Mouse (Mus musculus) induced T-regulatory cell, adult 2 months (primary cell): ENCODE measurements at regions not wholly inside any gene's neighbourhood (a gene's known extent, or its start where the extent isn't known, plus 50 kb on each side); places are given as distances from the start of the nearest gene placed in this dataset.

Experiments used
- DNase-seq: peaks from one replicate; pipeline ENCODE4 v3.0.0-alpha.2; 2012; ENCODE audit warnings: low read depth

DNA sequence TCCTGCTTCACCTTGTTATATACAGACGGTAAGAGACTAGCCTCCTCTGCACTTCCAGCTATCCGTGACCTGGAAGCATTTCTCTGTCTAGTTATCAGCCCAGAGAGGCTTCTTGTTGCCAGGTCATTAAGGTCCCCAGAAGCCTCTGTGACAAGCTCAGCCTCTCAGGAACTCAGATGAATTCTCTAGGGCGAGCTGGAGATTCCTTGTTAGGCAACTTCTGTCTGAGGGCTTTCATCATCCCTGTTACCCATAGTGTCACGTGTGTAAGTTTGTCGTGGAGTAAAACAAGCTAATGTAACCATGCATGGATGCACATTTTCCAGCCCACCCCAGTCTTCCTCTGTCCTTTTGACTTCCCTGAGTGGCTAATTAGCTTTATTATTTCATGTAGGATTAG lies 126.3 kb upstream of the Ednra start:
- DNase-seq: no peak

DNA sequence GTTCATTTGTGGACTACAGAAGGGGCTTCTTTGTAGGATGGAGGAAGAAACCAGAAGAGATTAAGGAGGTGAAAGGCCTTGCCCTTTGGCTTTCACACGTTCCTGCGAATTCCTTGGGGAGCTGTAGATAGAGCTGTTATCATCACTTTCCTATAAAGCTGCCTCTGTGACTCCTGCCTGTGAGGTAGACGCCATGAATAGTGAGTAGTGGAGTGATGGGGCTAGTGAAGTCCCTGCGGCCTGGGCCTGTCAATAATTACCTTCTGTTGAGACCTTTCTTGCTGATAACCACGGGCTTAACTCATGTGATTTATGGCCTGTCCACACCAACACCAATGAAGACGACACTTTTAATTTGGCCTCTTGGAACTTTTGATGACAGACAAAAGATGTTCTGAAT lies 146.0 kb upstream of the Ednra start:
- DNase-seq: no peak

DNA sequence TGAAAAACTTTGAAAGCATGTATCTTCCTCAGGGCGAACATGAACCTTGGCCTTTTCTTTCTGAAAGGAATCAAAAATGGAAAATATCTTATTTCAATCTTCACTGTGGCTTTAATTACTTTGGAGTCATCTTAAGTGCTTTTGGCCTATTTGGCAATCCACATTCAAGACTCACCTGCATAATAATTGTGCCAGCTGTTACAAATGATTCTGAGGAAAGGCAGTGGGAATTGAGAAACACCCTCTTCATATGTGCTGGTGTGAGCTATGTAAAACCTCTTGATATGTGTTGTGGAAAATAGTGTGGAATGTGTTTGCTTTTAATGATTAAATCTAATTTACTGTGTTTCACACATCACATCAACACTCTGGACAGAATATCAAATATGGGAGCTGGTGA lies 148.5 kb upstream of the Ednra start:
- no peak for DNase-seq

DNA sequence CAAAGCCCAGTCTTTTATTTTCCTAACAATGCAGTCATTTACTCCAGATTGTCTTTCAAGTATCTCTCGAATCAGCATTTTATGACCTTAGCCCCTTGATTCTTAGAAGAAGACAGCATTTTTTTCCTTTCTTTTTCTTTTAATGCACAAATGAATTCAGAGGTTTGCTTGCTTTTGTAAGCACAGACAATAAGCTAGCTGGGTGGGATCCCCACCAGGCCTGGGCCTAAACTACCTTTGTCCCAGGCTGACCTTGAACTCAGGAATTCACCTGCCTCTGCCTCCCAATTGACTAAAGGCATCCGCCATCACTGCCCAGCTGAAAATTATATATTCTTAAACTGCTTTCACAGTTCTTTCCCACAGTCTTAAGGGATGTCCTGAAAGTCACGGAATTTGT lies 195.5 kb upstream of the Ednra start:
- DNase-seq: no peak

DNA sequence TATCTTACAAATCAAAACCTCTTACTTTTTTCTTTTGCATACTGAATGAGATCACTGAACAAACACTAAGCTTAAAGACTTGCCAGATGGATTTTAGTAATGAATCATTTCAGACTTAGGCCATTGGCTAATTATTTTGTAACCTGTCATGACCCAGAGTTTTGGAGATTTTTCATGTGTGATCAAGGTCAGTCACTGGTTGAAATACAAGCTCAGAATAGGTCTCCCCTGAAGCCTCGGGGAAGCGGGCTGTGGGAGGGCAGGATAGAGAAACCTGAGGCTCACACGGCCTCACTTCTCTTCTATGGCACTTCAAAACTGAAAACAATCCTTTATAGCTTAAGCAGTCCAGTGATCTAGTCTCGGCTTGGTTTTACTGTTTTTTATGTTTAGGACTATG lies 197.6 kb upstream of the Ednra start:
- DNase-seq: no peak

DNA sequence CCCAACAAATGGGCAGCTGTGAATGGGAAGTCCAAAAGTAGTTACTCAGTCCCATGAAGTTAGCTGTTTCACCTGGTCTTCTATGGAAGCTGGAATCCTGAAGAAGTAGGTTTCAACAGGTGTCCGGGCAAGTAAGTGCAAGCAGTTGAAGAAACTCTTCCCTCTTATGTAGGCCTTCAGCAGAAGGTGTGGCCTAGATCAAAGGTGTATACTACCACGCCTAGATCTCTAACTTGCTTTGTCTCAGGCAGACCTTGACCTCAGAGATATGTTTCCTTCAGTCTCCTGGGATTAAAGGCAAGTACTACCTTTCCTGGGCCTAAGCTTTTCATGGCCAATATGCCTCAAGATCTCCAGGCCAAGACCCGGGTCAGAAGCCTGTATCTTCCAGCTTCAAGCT lies 223.4 kb upstream of the Ednra start:
- no peak for DNase-seq

DNA sequence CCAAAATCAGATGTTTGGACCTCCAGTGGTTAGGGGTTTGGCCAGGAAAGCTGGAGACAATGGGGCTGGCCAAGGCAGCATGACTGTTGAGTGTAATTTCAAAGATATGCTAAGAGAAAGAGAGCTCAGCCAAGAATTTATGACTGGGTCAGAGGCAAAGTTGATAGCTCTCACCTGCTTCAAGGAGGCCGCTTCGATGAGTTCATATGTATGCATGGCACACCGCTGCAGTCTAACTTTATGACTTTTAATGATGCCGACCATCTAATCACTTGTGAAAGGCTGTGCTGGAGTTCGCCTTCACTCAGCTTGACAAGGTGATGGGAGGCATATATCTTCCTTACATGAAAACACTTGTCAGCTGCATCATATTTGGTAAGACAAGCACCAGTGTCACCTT lies 225.4 kb upstream of the Ednra start:
- DNase-seq: no peak

DNA sequence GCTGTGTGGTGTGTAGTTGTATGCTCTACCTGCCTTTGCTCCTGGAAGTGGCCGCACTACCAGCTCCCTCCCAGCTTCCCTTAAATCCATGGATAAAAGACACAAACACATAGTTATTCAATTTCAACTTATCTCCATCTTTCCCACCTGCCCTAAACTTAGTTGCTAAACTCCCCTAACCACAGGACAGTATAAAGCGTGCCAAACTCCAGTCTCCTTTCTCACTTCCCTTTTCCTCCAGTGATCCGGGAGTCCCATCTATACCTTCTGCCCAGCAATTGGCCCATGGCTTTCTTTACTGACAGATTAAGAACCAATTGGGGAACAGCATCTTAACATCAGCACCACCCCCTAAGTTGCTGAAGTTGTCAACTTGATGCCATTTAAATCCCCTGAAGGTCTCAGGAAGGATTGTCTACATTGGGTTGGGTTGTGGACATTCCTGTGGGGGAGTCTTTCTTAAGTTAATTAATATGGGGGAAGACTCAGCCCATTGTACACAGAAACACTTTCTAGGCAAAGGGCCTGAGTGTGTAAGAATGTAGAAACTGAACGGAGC lies 234.6 kb upstream of the Ednra start:
- DNase-seq: no peak

DNA sequence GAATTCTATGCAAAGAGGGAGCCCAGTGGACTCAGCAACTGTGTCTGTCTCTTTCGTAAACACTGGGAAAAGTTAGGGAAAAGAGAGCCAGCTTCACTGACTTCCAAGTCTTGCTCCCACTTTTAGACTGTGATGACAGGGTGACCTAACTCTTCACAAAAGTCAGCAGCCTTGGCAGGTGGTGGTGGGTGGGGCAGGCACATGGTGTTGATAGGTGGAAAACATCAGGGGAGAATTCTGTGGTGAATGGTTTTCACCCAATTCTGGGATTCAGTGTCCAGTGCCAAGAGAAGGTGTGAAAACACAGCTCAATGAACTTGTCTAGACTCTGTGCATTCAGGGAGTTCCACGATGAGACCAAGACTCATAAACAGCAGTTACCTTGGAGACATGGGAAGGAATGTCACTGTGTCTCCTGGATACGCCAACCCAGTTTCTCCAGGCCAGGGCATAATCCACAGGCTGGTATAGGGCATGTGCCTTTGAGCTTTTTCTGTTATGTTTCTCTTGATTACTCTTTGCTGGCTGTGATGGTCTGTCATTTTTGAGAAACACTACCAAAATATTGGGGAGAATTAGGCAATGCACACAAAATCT lies 238.9 kb upstream of the Ednra start:
- no peak for DNase-seq

DNA sequence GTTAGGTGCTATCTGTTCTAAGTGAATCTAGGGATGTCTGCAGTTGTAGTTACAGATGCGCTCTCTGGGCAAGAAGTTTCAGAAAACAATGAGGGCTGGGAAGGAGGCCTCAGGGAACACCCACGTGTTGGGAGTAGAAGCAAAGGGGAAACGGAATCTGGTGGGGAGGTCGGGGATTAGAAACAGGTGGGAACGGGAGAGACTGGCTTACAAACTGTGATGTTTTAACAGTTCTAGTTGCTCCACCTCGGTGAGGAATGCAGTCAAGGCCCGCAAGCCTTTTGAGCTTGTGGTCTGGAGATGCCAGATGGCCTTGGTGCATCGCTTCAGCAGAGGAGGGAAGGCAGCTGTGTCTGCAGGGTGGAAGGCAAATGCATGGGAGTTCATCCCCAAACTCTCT lies 242.7 kb upstream of the Ttc29 start:
- no peak for DNase-seq

DNA sequence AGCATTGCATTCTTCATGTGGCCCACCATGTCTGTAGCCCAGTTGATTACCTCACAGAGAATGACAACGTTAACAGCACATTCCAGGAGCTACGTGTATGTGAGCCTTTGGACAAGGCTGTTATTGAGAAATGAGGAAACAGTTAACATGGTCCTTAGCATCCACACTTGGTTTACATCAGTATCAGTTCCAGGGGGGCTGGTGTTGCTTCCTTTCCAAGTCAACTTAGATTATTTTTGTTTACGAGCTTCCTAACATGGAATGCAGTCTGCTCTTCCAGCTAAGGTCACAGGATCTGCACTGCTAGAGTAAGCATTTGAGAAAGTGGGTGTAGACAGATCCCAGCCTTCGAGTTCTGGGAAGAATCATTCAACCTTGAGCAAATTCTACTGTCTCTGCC lies 239.4 kb upstream of the Ttc29 start:
- no peak for DNase-seq

DNA sequence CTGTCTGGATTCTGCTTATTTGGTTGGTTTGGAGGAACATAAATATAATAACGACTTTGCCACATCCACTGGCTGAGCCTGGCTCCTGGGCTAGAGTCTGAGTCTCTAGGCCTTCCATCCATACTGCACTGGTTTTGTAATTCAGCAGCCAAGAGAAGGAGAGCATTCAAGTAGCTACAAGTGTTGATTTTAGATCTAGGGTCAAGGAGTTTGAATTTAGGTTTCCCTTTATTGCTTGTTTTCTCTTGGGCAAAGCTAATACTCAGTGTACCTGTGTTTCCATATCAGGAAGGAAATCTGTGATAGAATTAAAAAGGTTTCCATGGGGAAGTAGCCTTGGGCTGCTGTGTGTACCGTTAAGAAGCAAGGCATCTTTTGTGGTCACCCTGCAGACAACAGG lies 234.0 kb upstream of the Ttc29 start:
- no peak for DNase-seq

DNA sequence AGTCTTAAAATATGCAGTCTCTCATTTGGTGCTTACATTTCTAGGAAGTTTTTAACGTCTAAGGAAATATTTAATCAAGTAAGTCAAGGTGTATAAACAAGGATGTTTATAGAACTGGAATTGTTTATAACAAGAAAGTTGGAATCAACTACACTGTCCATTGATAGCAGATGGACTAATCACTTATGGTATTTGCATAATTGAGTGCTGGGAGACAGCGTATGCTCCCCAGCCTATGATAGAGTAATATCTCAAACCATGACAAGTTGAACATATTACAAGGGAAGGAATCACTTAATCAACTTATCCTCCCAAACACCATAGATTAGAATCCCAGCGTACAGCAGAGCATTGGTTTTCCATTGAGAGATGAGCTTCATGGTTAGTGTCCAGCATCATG lies 232.4 kb upstream of the Ttc29 start:
- DNase-seq: no peak

DNA sequence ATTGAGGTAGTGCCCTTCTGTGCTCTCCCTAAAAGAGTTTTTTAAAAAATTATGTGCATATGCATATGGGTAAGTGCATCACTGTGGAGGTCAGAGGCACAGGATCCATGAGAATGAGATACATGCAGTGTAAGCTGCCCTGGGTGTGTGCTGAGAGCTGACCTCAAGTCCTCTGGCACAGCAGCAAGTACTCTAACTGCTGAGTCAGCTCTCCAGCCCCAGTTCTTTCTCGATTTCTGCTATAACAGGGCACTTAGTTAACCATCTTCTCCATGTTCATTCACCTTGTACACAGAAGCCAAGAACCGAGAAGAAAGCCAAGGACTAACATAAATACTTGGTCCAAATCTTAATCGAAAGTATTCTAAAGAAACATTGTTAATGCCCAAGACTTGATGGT lies 231.1 kb upstream of the Ttc29 start:
- no peak for DNase-seq

DNA sequence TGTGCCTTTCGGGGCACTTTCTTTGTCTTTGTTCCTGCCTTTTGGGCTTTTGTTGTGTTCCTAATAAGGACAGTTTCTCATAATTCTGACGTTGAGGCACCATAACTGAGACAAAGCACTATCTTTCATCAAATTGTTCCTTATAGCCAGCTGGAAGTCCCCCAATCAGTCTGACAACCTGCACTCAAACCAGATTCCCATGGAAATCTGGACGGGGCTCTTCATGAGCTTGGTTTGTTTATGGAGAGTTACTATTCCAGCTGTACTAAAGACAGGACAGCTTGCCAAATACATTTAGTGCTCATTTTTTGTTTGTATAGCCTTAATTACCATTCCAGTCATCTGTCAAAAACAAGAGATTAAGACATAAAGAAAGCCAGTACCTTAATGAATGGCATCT lies 229.6 kb upstream of the Ttc29 start:
- no peak for DNase-seq

DNA sequence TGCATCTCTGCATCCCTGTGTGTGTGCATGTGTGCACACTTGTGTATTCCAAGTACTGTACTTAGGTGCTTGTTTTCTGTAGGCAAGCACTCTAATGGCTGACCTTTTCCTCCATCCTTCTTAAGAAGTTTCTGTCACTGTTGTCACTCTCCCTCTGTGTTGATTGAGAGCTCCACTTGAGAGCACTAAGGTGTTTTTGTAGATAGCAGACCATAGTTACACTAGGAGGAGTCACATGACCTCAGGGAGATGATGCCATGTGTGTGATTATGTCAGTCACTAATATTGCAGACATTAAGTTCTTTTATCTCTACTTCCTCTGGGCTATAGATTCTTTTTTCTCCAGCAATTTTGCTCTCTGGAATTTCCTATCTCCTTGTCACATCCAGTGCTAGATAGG lies 225.9 kb upstream of the Ttc29 start:
- no peak for DNase-seq

DNA sequence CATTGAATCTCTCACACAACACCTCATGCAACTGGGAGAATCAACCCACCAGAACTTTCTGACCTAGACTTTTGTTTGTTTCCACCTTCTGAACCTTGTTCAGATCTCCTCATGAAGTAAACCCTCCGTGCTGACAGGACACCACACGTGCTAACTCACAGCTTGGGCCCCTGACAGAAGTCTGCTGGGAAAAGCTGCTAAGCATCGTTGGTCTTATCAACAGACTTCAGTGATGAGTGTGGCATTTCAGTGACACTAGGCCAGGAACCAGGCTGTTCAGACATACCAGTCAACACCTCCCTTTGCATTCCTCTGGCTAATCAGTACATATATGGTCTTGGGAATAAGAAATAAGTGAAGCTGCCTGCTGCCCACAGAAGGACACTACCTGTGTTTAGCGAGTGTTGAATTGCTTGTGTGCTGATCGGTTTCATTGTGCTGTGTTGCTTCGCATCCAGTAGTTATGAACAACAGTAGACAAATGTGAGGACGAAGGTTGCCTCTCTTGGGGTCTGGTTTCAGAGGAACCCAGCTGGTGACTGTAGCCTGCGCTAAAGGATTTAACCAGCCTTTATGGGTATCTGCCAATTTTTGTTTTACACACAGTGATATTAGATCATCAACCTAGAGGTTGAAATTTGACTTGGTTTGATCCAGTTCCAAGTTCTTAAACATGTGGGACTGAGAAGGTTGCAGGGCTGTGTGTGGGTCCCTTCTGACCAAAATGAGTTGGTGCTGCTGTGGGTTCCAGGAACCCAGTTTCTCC lies 224.6 kb upstream of the Ttc29 start:
- DNase-seq: no peak

DNA sequence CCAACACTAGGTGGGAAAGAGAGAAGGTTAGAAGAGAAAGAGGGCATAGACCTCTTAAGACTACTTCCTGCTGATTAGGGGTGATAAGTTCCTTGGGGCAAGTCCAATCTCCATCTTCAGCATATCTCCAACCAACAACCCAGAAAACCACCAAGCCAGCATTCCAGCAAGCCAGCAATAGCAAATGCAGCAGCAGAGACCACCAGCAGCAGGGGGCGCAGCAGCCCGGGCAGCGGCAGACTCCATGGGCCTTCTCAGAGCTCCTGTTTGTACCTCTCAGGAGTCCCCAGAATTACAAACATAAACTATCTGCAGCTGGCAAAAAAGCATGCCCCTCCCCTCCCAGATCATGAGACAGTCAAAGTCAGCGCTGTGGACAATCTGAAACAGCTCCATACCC lies 222.0 kb upstream of the Ttc29 start:
- no peak for DNase-seq

DNA sequence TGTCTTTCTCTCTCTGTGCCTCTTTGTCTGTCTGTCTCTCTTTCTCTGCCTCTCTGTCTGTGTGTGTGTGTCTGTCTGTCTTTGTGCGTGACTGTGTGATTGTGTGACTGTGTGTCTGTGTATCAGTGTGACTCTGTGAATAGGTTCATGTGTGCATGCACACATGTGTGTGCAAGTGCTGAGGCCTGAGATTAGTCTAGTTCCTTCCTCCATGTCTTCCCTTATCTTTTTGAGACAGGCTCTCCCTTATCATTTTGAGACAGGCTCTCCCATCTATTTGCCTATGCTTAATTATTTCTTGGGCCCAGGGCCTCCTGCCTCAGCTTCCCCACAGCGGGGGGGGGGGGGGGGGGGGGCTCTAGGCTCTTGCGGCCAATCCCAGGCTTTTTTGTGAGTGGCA lies 212.8 kb upstream of the Ttc29 start:
- DNase-seq: no peak

DNA sequence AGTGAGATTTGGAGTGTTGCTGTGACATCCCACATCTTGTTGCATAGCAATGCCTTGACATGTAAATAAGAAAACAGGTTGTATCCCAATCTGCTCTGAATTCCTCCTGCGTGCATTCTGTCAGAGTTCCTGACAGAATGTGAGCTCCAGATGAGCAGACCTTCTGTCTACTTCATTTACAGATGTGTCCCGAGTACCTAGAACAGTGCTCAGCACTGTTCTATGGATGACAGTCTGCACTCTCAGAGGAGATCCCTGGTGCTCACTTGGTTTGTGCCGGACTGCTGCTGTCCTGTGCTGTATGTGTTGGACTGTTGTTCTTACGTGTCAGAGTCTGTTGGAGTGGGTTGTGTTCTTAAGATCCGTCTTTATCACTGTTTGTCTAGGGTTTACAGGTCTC lies 211.4 kb upstream of the Ttc29 start:
- no peak for DNase-seq

DNA sequence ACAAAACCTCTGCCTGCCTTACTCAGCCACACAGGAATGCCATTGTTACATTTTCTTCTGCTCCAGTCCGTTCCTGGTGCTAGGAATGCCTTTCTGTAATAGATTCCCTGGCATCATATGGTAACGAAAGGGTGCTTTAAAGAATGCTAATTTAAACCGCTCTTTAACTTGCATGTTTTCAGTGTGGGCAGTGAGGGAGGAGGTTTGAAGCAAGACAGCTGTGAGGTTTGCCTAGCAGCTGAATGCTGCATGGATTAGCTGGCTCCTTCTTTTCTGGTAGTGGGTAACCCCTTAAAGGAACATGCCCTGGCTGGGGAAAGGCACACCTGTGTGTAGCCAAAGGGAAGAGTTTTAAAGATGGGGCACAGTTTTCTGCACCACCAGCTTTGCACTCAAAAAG lies 211.0 kb upstream of the Ttc29 start:
- no peak for DNase-seq

DNA sequence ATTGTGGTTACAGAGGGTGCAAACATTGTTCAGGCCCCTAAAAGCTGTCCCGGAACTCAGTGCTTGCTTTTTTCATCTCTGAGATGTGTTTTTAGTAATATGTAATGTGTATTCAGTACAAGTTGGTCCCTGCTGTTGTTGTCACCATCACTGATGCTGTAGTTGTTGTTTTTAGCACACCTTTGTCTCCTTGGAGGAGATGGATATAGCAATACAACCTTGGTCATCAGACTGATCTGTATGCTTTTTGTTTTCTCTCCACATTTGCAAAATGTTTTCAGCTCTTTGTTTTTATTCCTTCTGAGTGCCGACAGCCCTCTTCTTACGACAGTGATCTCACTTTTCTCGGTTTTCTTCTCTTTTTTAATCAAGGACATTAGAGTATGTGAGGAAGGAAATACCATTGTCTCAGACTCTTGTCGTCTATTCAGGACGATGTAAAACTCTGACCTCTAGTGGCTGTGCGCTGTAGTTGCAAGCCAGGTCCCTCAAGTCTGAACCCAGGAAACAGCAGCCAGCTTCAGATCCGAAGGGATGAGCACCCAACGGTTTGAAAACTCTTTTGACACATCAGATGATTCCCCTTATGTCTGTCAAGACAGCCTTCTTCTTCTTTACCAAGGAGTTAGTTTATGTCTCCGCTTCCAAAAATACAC lies 209.1 kb upstream of the Ttc29 start:
- peak; percentile 64 for DNase-seq

DNA sequence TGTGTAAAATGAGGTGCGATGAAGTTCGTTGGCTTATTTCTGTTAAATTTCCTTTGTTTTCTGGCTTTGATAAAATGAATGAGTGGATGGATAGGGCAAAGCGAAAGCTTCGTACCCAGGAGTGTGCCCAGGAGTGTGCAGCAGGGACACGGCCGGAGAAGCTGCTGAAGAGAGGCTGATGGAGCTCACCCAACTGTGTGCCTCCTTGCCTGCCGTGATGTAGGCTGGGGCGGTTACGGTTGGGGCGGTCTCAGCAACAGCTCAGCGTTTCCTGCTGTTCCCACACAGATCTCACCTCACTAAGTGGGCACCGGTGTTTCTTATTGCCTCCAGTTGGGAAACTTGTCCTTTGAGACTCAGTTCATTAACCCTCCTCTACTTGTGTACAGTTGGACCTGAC lies 208.2 kb upstream of the Ttc29 start:
- DNase-seq: no peak
